Mouse (Mus musculus): Measurements from ENCODE around the gene Prr32. TPM values are rescaled to one million over a fixed set of nuclear protein-coding genes. Genes with fewer than 3 reads are reported as not detected.

Prr32 gene
- not detected in 2 replicates for total RNA-seq (2023)

DNA sequence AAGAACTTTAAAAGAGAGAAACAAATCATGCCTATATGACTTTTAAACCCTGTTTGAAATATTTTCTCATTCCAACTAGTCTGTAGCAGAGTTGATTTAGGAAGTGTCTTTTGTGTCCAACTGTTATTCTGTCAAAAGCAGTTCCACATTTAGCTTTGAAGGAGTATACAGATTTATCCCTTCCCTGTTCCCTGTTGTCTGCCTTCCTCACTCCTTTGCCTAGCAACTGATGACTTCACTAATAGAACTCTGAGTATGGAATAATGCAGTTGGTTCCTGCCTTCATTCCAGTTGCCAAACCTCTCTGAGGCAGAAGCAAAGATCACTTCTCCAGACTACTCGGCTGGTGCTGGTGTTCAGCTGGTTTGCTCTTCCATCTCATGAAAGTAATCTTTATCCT, at the start of gene Prr32:
Gene Prr32, plus strand, starts transcription at position 301 of the 400 bp plus-strand sequence.

